Mouse (Mus musculus) kidney, postnatal 14 days (tissue): ENCODE data around the gene Bag1.
"Not testable (repeated sequence)": the region's sequence is repeated elsewhere in the genome, so short reads cannot be mapped to it uniquely, and the experiment has no call there.

Experiments
- DNase-seq: peaks from one replicate; pipeline ENCODE4 v3.0.0; 2022; ENCODE audit warnings: mixed read lengths

The Bag1 gene

GRCm38 (mm10) chr4:40934369-40934768 is 13.7 kb downstream of the Bag1 start:
- DNase-seq = not testable (repeated sequence)

DNA sequence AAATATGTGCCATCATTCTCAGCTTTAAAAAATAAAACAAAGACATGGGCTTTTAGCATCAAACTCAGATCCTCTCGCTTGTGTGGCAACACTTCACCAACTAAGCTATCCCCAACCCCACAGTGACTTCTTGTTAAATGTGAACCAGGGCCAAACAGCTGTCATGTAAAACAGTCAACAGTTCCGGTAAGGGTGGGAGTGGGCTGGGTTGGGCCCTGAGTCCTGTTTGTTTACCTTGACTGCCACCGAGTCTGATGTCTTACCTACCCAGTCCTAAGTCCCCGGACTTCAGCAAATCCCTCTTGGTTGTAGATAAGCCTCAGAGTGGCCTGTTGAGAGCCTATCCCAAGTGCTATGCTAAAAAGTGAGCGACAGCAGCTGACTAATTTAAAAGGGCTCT is 14.4 kb downstream of the Bag1 start:
- no peak for DNase-seq

DNA sequence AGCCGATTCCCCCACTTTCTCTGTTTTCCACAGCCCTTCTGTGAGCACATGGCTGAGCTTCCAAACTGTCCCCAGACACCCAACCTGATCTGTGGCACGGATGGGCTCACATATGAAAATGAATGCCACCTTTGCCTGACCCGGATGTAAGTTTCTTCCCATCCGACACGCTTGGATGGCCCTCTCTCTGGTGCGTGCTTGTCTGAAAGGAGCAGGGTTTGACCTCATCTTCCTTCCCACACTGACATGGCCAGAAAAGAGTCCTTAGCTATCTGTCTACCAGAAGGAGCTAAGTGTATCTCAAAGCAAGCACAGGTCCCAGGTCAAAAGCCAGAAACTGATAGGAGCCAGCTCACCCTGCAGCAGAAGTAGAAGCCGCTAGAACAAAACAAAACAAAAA is 19.0 kb downstream of the Bag1 start:
- no peak for DNase-seq

- no peak for DNase-seq
Observed at GRCm38 (mm10) chr4:40925568-40925967, 22.5 kb downstream of the Bag1 start.

DNA sequence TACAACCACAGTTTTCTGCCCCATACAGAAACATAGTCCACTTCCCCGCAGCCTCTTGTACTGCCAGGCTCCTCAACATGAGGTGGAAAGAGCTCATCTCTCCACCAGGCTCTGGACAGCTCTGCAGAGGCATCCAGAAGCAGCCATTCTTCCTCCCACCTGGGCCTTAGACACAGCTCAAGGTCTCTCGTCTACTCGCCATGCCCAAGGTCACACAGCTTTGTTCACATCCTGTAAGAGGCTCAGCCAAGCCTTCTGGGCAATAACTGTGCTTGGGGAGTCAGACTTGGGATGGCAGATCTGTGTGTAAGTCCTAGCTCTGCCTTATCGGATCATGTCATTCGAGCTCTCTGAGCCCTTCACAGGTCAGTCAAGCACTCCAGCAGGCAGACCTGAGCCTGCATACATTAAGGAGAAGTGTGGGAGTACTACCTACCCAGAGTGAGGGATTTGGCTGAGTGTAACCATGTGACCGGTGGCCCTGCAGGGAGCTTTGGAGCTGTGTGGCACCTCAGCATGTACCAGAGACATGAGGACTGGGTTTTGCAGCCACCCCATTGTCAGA is 24.9 kb downstream of the Bag1 start:
- peak; percentile 44 for DNase-seq

GRCm38 (mm10) chr4:40921288-40921687 is 26.8 kb downstream of the Bag1 start:
- no peak for DNase-seq

DNA sequence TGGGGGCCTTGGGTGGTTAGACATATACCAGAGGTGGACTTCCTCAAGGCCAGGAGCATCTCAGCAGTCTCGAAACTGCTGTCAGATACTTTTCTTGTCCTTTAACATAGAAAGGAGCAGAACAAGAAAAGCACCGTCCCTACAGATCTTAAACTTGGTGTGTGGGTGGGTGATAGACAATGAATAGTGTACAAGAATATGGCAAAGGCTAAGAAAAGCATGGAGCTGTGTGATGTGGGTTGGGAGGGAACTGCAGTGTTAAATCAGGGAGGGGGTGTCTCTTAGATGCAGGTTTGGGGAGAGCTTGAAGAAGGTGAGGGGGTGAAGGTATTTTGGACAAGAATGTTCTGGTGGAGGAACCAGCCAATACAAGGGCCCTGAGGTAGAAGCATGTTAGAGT is 27.5 kb downstream of the Bag1 start:
- no peak for DNase-seq

GRCm38 (mm10) chr4:40919785-40920184 is 28.3 kb downstream of the Bag1 start, which contains the start of gene Spink4:
TSS of gene Spink4 (plus strand) at chr4:40920052.
- DNase-seq = peak; percentile 27

DNA sequence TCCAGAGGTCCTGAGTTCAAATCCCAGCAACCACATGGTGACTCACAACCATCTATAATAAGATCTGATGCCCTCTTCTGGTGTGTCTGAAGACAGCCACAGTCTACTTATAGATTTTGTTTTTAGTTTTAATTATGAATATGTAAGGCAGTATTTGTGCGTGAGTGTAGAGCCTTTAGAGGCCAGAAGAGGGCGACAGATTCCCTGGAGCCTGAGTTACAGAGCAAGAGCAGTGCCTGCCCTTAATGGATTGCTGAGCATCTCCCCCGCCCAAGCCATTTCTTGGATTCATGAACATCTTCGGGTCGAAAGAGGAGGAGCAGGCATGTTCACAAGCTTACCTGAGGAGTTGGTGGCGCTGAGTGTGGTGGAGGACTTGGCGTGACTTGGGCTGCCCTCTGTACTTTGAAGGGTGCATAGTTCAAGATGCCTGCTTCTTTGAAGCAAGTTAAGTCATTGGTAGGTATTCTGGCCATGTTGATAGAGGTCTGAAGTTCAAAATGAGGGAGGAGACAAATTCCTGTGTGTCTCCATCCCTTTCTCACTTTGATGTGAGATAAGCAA is 31.4 kb downstream of the Bag1 start:
- DNase-seq = no peak

- no peak for DNase-seq
Observed at GRCm38 (mm10) chr4:40915947-40916346, 32.1 kb downstream of the Bag1 start.

GRCm38 (mm10) chr4:40914287-40914867 is 33.7 kb downstream of the Bag1 start:
- no peak for DNase-seq

DNA sequence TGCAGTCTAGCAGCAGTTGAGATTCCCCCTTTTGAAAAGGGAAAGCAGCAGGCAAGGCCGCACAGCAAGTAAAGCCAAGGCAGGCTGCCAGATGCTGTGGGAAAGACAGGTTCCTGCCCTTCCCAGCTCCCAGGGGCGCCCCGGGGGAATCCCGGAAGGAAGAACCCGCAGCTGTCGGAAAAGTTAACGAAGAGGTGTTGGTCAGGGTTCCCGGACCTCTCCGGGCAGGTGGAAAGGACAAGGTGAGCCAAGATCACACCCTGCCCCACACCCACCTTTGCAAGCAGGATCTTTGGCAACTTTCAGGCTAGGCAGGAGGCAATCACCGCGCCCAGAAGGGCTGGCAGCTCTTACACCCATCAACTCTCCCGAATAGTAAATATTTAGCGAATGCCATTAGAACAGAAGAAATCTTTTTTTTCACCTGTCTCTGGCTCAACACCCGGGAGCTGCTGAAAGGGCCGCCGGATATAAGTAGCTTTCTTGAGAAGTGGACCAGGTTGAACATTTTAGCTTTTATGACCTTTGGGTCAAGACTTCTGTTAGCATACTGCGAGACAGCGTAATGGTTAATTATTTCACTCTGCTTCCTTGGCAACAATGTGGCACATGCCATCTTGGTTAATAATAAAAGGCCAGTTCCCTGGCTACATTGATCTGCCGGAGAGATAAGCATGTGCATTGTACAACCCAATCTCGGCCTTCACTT is 39.7 kb downstream of the Bag1 start:
- DNase-seq = peak; percentile 68

DNA sequence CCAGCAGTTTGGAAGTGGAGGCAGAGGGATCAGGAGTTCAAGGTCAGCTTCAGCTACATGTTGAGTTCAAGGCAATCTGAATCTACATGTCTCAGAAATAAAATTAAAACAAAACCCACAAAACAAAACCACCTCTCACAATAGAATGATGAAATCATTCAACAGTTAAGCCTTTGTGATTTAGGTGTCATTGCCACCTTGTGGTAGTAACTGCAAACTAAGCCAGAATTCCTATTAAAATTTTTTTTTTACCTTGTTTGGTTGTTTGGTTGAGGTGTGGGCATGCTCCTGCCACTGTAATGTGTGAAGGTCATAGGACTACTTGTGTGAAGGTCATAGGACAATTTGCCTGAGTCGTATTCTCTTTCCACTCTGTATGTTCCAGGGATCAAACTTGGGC is 41.8 kb downstream of the Bag1 start:
- DNase-seq = peak; percentile 39

DNA sequence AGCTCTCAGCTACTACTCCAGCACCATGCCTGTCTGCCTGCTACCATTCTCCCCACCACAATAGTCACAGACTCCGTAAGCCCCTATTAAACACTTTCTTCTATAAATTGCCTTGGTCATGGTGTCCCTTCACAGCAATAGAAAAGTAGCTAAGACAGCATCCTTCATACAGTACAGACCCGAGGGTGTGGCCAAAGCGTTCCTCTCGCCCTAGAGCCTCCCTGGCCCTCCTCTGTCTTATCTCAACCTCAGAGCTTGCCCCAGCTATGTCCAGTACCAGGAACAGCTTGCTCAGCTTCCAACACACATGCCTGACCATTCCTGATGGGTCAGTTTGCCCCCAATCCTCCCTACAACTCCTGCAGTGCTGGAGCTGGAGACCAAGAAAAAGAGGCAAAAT is 47.5 kb downstream of the Bag1 start:
- DNase-seq = no peak

GRCm38 (mm10) chr4:40900071-40900470 is 48.0 kb downstream of the Bag1 start:
- DNase-seq = no peak

GRCm38 (mm10) chr4:40899264-40899663 is 48.8 kb downstream of the Bag1 start:
- no peak for DNase-seq

- DNase-seq = no peak
Observed at GRCm38 (mm10) chr4:40898476-40899044, 49.5 kb downstream of the Bag1 start.

DNA sequence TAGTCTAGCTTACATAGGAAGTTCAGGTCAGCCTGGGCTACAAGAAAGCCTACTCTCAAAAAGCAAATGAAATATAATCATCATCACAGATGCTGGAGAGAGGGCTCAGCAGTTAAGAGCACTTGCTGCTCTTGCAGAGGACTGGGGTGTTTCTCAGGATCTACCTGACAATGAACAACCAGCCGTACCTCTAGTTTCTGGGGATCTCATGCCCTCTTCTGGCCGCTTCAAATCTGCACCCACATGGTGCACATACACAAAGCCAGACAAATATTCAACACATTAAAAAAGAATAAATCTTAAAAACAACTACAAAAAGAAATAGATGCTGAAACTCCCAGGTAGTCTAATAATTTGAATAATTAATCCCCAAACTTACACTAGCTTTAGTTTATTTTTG is 52.4 kb downstream of the Bag1 start:
- DNase-seq = no peak

- DNase-seq = no peak
Observed at GRCm38 (mm10) chr4:40895118-40895517, 53.0 kb downstream of the Bag1 start.

- DNase-seq = no peak
Observed at GRCm38 (mm10) chr4:40891206-40891605, 56.9 kb downstream of the Bag1 start.

DNA sequence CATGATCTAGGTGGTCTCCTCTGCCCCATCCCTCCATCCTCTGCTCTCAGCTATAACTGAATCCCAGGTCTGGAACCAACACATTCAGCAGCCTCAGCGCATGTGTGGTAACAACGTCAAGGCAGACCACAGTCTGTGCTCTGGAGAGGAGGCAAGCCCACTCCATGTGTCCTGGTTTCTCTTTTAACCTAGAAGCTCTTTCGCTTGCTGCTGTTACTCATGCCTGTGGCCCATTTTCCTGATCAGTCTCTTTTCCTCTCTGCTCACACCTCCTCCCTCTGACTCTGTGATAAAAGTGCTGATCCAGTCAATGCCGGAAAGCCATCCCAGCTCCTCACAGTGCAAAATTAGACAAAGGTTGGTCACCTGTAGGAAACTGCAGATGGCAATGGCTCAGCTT is 58.1 kb downstream of the Bag1 start:
- no peak for DNase-seq

GRCm38 (mm10) chr4:40889252-40889651 is 58.8 kb downstream of the Bag1 start:
- no peak for DNase-seq

DNA sequence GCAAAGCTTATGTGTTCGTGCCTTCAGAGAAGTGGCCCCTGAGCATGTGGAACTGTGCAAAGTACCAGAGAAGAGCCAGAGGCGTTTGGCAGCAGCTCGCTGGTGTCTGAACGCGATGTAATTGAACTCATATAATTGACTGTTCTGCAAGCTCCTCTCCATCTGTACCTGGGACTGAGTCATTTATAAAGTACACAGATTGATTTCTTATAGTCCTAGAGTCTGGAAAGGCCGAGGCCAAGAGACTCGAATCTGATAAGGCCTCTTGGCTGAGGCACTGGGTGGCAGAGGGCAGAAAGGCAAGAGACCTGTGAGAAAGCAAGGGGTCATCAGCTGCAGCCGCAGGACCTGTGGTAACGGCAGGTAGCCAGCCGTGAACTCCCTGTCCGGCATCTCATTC is 59.3 kb downstream of the Bag1 start:
- no peak for DNase-seq
